Mouse (Mus musculus) neural tube, embryonic 13.5 days (tissue): ENCODE data around the gene Pax4. TPM values are rescaled to one million over a fixed set of nuclear protein-coding genes. Genes with fewer than 3 reads are reported as not detected.

Source experiments
- ATAC-seq: fragments of 200-750 bp; cut with Nextera tagmentation; 2 replicates; pipeline ENCODE4 v1.8.0; 2017; ENCODE audit warnings: low read depth, mild to moderate bottlenecking, moderate TSS enrichment, moderate library complexity
- H3K27ac ChIP-seq: fragments of 300-500 bp; sonication (generic); replicated peaks from 2 replicates; pipeline ENCODE4 v1.5.1; 2015; ENCODE audit warnings: moderate library complexity, mild to moderate bottlenecking, inconsistent platforms
- H3K27me3 ChIP-seq: fragments of 300-500 bp; sonication (generic); 2 replicates; pipeline ENCODE4 v1.6.1; 2015; ENCODE audit warnings: mild to moderate bottlenecking, inconsistent platforms
- H3K36me3 ChIP-seq: fragments of 300-500 bp; sonication (generic); 2 replicates; pipeline ENCODE4 v1.6.1; 2015; ENCODE audit warnings: mild to moderate bottlenecking, inconsistent platforms
- H3K4me1 ChIP-seq: fragments of 300-500 bp; sonication (generic); replicated peaks from 2 replicates; pipeline ENCODE4 v1.6.1; 2015; ENCODE audit warnings: inconsistent platforms
- H3K4me2 ChIP-seq: fragments of 300-500 bp; sonication (generic); 2 replicates; pipeline ENCODE4 v1.6.1; 2015; ENCODE audit warnings: inconsistent platforms, mild to moderate bottlenecking, moderate library complexity
- H3K4me3 ChIP-seq: fragments of 300-500 bp; sonication (generic); 2 replicates; pipeline ENCODE4 v1.5.1; 2015; ENCODE audit warnings: mild to moderate bottlenecking, inconsistent platforms
- H3K9ac ChIP-seq: fragments of 300-500 bp; sonication (generic); 2 replicates; pipeline ENCODE4 v1.6.1; 2015; ENCODE audit warnings: moderate library complexity, mild to moderate bottlenecking, inconsistent platforms
- H3K9me3 ChIP-seq: fragments of 300-500 bp; sonication (generic); 2 replicates; pipeline ENCODE4 v1.6.1; 2016; ENCODE audit warnings: inconsistent platforms
- WGBS: fragments of 180-500 bp; shearing (Covaris S2); methylation state at CpG from one replicate; pipeline ENCODE4 v1.1.7; 2015; 5-methylcytosine and 5-hydroxymethylcytosine counted together
- polyA plus RNA-seq: library from polyadenylated mRNA; unstranded; fragments of >200 nt; fragmentation: Nextera tagmentation; extraction: Ambion mirVana; gene quantifications from 2 replicates; pipeline ENCODE4 v1.2.1, GENCODE M21; 2015

The Pax4 gene
- polyA plus RNA-seq, 1 experiment from 2014 or later, result not detected

DNA sequence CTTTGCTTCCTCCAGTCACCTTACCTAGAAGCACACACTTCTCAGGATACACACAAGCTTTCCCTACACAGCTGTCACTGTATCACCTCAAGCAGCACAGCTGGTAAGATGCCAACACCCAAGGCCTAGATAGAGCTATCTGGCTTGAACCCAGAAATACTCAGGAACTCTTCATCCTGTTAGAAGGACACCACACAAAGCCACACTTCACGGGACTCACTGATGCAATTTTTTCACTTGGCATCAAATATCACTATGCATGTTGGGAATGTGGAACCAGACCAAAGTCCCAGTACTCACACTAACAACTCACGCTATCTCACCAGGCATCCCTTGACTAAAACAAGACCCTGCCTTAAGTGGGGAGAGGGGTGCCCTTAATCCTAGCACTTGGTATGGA lies 29.5 kb downstream of the Pax4 start:
- Histone ChIP-seq H3K36me3 (peaks cover 44% of the 10 kb centered on the region), H3K4me1 (peaks cover 48% of the 10 kb centered on the region), H3K27ac (no peak overlapping the region), H3K9me3 (no peaks in the 10 kb centered on the region), H3K4me2 (peak overlapping the region; percentile 99), H3K4me3 (no peak overlapping the region; the same call in 1 of the 2 replicates), H3K27me3 (no peaks in the 10 kb centered on the region), H3K9ac (no peak overlapping the region; the same call in 1 of the 2 replicates)
- ATAC-seq, result no peak
- WGBS, result 88% methylated on average over 2 of the region's 2 CpGs

DNA sequence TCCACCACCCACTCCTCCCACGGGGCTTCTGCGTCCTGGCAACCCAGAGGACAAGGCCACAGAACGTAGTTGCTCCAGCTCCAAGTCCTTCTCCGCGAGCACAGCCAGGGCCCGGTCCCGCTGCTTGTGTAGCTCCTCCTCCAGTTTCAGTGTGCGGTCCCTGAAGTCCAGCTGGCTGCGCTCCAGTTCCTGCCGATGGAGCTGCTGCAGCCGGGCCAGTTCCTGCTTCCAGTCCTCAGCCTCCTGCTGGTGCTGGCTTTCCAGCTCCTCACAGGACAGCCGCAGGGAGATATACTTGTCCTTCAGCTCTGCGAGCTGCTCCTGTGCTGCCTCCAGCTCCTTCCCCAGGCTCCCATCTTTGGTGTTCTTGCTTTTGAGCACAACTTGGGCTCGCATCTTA lies 30.7 kb downstream of the Pax4 start:
- Histone ChIP-seq H3K9me3 (no peaks in the 10 kb centered on the region), H3K4me1 (peaks cover 42% of the 10 kb centered on the region), H3K27ac (peak overlapping the region; percentile 28; the same call in 1 of the 2 replicates), H3K27me3 (no peaks in the 10 kb centered on the region), H3K9ac (no peak overlapping the region), H3K4me2 (no peak overlapping the region), H3K4me3 (no peak overlapping the region), H3K36me3 (peaks cover 53% of the 10 kb centered on the region)
- WGBS, result 89% methylated on average over 14 of the region's 14 CpGs
- no peak for ATAC-seq

DNA sequence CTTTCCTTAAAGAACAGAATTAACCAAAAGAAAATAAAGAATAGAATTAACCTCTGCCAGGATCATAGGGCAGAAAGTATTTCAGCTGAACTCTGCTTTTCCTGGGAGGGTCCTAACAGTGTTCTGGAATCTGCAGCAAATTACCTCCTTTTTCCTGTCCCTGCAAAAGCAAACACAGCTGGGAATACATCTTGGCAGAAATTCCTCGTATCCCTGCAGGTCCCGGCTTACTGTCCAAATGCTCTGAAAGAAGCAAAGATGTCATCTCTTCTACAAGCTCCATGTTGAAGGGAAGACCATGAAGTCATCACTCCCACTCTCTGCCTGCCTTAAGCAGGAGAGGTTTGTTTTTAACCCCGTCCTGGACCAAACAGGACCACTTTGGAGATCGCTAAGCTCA lies 32.2 kb downstream of the Pax4 start:
- H3K4me2 ChIP-seq, result no peak overlapping the region
- H3K27ac ChIP-seq, result 0 out of 2 replicates have a peak overlapping the region, but pooled peaks have one; percentile 29
- no peak overlapping the region for H3K9ac ChIP-seq
- 70% methylated on average over 4 of the region's 4 CpGs for WGBS
- no peaks in the 10 kb centered on the region for H3K27me3 ChIP-seq
- peaks cover 37% of the 10 kb centered on the region for H3K4me1 ChIP-seq
- no peaks in the 10 kb centered on the region for H3K9me3 ChIP-seq
- ATAC-seq, result no peak
- no peak overlapping the region for H3K4me3 ChIP-seq
- H3K36me3 ChIP-seq, result peaks cover 61% of the 10 kb centered on the region

DNA sequence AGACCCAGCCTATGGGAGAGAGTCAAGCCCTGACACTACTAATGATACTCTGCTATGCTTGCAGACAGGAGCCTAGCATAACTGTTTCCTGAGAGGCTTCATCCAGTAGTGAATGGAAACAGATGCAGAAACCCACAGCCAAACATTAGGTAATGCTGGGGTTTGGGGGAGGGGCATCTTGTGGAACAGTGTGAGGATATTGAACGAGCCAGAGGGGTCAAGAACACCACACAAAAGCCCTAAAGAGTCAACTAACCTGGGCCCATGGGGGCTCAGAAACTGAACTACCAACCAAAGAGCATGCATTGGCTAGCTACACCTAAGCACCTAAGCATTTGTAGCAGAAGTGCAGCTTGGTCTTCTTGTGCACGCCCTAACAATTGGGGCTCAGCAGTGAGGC lies 37.9 kb downstream of the Pax4 start:
- H3K27ac ChIP-seq, result no peak overlapping the region
- 86% methylated on average over 2 of the region's 2 CpGs for WGBS
- H3K27me3 ChIP-seq, result no peaks in the 10 kb centered on the region
- no peaks in the 10 kb centered on the region for H3K9me3 ChIP-seq
- no peak for ATAC-seq
- no peak overlapping the region for H3K4me2 ChIP-seq
- no peak overlapping the region for H3K4me3 ChIP-seq
- no peaks in the 10 kb centered on the region for H3K4me1 ChIP-seq
- H3K9ac ChIP-seq, result no peak overlapping the region
- H3K36me3 ChIP-seq, result peaks cover 30% of the 10 kb centered on the region

DNA sequence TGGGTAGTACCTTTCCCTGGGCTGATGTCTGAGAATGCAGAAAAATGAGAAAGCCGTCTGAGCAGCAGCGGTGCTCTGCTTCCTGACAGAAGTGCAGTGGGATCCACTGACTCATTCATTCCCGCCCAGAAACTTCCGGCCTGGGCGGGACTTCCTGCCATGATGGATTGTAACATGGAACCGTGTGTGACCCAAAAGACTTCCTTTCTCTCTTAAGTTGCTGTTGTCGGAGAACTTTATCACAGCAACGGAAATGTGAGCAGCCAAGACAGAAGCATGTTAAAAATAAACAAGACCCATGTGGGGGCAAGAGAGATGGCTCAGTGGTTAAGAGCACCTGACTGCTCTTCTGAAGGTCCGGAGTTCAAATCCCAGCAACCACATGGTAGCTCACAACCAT lies 39.1 kb downstream of the Pax4 start:
- no peaks in the 10 kb centered on the region for H3K27me3 ChIP-seq
- peaks cover 20% of the 10 kb centered on the region for H3K36me3 ChIP-seq
- 89% methylated on average over 9 of the region's 9 CpGs for WGBS
- no peak overlapping the region for H3K4me2 ChIP-seq
- no peak overlapping the region for H3K9ac ChIP-seq
- no peak overlapping the region for H3K27ac ChIP-seq
- no peaks in the 10 kb centered on the region for H3K4me1 ChIP-seq
- no peaks in the 10 kb centered on the region for H3K9me3 ChIP-seq
- H3K4me3 ChIP-seq, result no peak overlapping the region
- ATAC-seq, result no peak

DNA sequence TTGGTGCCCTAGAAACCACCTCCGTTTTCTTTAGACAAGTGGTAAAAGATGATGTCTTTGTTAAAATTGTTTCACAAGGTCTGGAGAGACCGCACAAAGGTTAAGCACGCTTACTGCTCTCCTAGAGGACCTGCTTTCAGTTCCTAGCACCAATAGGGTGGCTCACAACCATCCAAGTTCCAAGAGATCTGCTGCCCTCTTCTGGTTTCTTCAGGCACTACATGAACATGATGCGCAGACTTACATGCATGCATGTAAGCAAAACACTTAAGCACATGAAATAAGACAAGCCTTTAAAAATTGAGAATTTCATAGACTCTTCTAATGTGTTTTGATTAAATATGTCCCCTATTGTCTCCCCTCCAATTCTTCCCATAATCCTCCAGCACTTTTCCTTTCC lies 49.4 kb downstream of the Pax4 start:
- Histone ChIP-seq H3K36me3 (no peaks in the 10 kb centered on the region), H3K27me3 (peaks cover 9% of the 10 kb centered on the region), H3K4me3 (no peak overlapping the region), H3K4me1 (peaks cover 29% of the 10 kb centered on the region), H3K9ac (no peak overlapping the region), H3K4me2 (no peak overlapping the region), H3K27ac (no peak overlapping the region), H3K9me3 (peaks cover 9% of the 10 kb centered on the region; the same call in 1 of the 2 replicates)
- 93% methylated on average over 4 of the region's 4 CpGs for WGBS
- ATAC-seq, result no peak

DNA sequence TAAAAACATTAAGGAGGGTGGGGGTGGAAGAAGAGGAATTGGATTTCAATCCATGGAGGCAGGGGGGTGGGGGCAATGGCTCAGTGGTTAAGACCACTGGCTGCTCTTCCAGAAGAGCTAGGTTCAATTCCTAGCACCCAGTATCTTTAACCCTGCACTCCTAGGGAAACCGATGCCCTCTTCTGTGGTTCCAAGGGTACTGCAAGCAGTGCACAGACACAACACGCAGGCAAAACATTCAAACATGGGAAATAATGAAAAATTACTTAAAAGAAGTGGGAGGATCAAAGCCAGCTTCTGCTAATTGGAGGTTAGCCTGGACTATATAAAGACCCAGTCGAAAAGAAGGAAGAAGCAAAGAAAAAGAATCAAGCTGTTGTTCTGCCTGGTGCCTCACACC lies 50.4 kb downstream of the Pax4 start:
- Histone ChIP-seq H3K27me3 (peaks cover 9% of the 10 kb centered on the region), H3K27ac (no peak overlapping the region), H3K4me2 (no peak overlapping the region), H3K9me3 (peaks cover 9% of the 10 kb centered on the region; the same call in 1 of the 2 replicates), H3K4me1 (peaks cover 29% of the 10 kb centered on the region), H3K36me3 (no peaks in the 10 kb centered on the region), H3K4me3 (no peak overlapping the region), H3K9ac (no peak overlapping the region)
- WGBS, result 82% methylated on average over 3 of the region's 3 CpGs
- no peak for ATAC-seq

DNA sequence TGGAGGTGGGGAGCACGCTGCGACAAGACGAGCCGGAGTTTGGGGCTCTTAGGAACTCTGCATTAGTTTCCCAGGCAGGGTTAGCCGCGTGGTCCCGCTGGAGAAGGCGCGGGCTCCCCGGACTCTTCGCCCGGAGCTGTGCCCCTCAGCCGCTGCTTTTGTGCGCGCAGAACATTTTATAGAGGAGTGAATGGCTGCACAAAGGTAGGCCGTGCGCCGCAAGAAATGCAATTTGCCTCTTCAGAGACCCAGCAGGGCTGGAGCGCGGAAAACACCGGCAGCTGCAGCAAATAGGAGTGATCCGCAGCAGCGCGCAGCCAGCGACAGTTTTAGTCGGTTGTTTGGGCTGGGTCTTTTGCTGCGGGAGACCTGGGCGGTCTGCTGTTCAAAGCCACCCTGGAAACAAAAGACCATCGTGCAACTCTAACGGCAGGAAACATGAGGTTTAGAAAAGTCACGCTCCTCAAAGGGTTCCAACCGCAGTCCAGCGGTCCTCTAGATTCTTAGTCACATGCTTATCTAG lies 51.4 kb downstream of the Pax4 start, which contains the start of gene Zfp800:
TSS of gene Zfp800 (minus strand) at position 325 of the 523 bp plus-strand sequence.
- WGBS, result under 1% methylated on average over 33 of the region's 33 CpGs
- H3K27ac ChIP-seq, result peak within 1 kb of the TSS; percentile 61

DNA sequence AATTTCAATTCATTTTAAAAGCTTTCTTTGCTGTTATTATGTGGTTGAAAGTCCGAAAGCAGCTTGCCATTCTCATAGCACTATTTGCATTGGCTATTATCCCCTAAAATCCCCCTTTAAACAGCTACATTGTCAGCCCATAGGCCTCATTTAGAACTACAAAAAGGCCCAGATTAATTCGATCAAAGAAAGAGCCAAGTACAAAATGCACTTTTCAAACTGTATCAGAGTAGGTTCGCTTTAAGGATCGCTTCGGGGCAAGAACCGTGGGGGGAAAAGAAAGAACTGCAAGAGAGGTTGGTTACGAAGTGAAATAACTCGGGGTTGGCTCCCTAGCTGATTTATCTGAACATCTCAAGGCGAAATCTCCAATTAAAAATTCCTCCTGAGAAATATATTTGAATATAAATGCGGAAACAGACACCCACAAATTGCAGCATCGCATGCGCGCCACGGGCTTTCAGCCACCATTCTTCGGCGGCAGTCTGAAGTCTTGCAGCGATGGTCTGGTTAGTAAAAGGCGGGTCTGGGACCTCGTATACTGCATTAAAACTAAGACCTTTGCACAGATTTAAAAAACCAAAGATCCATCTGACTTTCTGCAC lies 52.2 kb downstream of the Pax4 start:
- H3K27me3 ChIP-seq, result peaks cover 9% of the 10 kb centered on the region
- peak overlapping the region; percentile 86 for H3K4me2 ChIP-seq
- peak overlapping the region; percentile 50 for H3K4me3 ChIP-seq
- H3K9ac ChIP-seq, result peak overlapping the region; percentile 72
- H3K9me3 ChIP-seq, result peaks cover 9% of the 10 kb centered on the region; the same call in 1 of the 2 replicates
- WGBS, result under 1% methylated on average over 19 of the region's 19 CpGs
- H3K36me3 ChIP-seq, result no peaks in the 10 kb centered on the region
- peak overlapping the region; percentile 61; the same call in 1 of the 2 replicates for H3K27ac ChIP-seq
- peaks cover 28% of the 10 kb centered on the region for H3K4me1 ChIP-seq
- no peak for ATAC-seq

More for the DNA sequence above, 51.4 kb downstream of the Pax4 start, which contains the start of gene Zfp800:
- peak; percentile 78 for ATAC-seq
- Histone ChIP-seq H3K4me2 (peak within 1 kb of the TSS; percentile 86), H3K36me3 (no peaks in the 10 kb centered on the region), H3K4me1 (peaks cover 29% of the 10 kb centered on the region), H3K27me3 (peaks cover 9% of the 10 kb centered on the region), H3K4me3 (peak within 1 kb of the TSS; percentile 50), H3K9ac (peak within 1 kb of the TSS; percentile 72), H3K9me3 (peaks cover 9% of the 10 kb centered on the region; the same call in 1 of the 2 replicates)

DNA sequence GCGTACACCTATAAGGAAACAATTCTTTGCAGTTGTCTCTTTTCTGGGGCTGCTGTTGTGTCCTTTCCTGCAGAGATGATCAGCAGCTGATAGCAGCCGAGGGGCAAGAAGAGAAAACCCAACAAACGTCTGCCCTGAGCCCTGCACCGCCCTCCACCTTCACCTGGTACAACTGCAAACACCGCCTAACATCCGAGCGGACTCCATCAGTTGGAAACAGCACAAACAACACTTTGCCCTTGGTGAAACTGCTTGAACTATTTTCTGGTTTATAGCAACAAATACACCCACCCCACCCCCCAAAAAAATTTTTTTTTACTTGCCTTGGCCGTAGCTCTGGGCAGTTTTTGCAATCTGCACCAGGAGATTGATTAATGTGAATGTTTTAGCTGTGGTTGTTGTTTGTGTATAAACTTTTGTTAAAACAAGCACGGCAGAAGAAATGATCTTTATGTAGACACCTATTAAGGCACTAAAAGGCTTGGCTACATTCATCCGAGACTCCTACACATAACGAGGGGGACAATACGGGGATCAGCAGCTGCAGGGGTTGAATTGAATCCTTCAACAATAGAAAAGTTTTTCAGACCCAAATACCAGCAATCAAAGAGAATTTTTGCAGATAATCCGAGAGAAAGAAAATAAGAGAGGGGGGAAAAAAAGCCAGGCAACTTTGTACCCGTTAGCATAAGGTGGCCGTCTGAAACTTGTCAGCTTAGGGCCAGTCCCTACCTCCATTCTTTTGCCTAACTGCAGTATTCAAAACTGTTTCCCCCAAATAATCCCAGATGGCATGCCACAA lies 52.9 kb downstream of the Pax4 start:
- H3K36me3 ChIP-seq, result no peaks in the 10 kb centered on the region
- no peak for ATAC-seq
- peaks cover 25% of the 10 kb centered on the region for H3K4me1 ChIP-seq
- no peak overlapping the region for H3K27ac ChIP-seq
- peaks cover 9% of the 10 kb centered on the region; the same call in 1 of the 2 replicates for H3K9me3 ChIP-seq
- H3K27me3 ChIP-seq, result peaks cover 9% of the 10 kb centered on the region
- H3K9ac ChIP-seq, result peak overlapping the region; percentile 72; the same call in 1 of the 2 replicates
- peak overlapping the region; percentile 86 for H3K4me2 ChIP-seq
- peak overlapping the region; percentile 50 for H3K4me3 ChIP-seq
- 17% methylated on average over 15 of the region's 15 CpGs for WGBS
